Mouse (Mus musculus) embryonic facial prominence, embryonic 13.5 days (tissue): Measurements from ENCODE around the gene Snx15. TPM values are rescaled to one million over a fixed set of nuclear protein-coding genes. Genes with fewer than 3 reads are reported as not detected.
"Not testable (repeated sequence)": the region's sequence is repeated elsewhere in the genome, so short reads cannot be mapped to it uniquely, and the experiment has no call there.

ENCODE experiments used
- ATAC-seq: fragments of 200-750 bp; cut with Nextera tagmentation; 2 replicates; pipeline ENCODE4 v1.8.0; 2017; ENCODE audit warnings: low read depth; ENCODE audit not compliant: insufficient number of reproducible peaks, insufficient read depth, low FRiP score, low TSS enrichment
- H3K27ac ChIP-seq: fragments of 300-500 bp; sonication (generic); 2 replicates; pipeline ENCODE4 v1.5.1; 2015; ENCODE audit warnings: moderate library complexity, mild to moderate bottlenecking, inconsistent platforms
- H3K27me3 ChIP-seq: fragments of 300-500 bp; sonication (generic); 2 replicates; pipeline ENCODE4 v1.6.1; 2015; ENCODE audit warnings: mild to moderate bottlenecking, inconsistent platforms
- H3K36me3 ChIP-seq: fragments of 300-500 bp; sonication (generic); 2 replicates; pipeline ENCODE4 v1.6.1; 2015; ENCODE audit warnings: mild to moderate bottlenecking, inconsistent platforms
- H3K4me1 ChIP-seq: fragments of 300-500 bp; sonication (generic); 2 replicates; pipeline ENCODE4 v1.6.1; 2015; ENCODE audit warnings: inconsistent platforms
- H3K4me2 ChIP-seq: fragments of 300-500 bp; sonication (generic); 2 replicates; pipeline ENCODE4 v1.6.1; 2015; ENCODE audit warnings: moderate library complexity, mild to moderate bottlenecking, inconsistent platforms
- H3K4me3 ChIP-seq: fragments of 300-500 bp; sonication (generic); 2 replicates; pipeline ENCODE4 v1.5.1; 2015; ENCODE audit warnings: mild to moderate bottlenecking, inconsistent platforms
- H3K9ac ChIP-seq: fragments of 300-500 bp; sonication (generic); 2 replicates; pipeline ENCODE4 v1.6.1; 2015; ENCODE audit warnings: mild to moderate bottlenecking, inconsistent platforms
- H3K9me3 ChIP-seq: fragments of 300-500 bp; sonication (generic); 2 replicates; pipeline ENCODE4 v1.6.1; 2016; ENCODE audit warnings: inconsistent platforms
- WGBS: fragments of 180-500 bp; shearing (Covaris S2); methylation state at CpG from one replicate; pipeline ENCODE4 v1.1.7; 2015; ENCODE audit warnings: mixed read lengths; 5-methylcytosine and 5-hydroxymethylcytosine counted together
- polyA plus RNA-seq: library from polyadenylated mRNA; unstranded; fragments of >200 nt; fragmentation: Nextera tagmentation; extraction: Ambion mirVana; gene quantifications from 2 replicates; pipeline ENCODE4 v1.2.1, GENCODE M21; 2015

The Snx15 gene
- polyA plus RNA-seq, 1 experiment from 2014 or later = 38.3 TPM

GRCm38 (mm10) chr19:6139701-6140100 lies 11.6 kb upstream of the Snx15 start:
- H3K27ac ChIP-seq = no peak overlapping the region
- H3K4me3 ChIP-seq = peak overlapping the region; percentile 67
- 93% methylated on average over 6 of the region's 6 CpGs for WGBS
- peak overlapping the region; percentile 86 for H3K9ac ChIP-seq
- H3K9me3 ChIP-seq = no peaks in the 10 kb centered on the region
- peaks cover 10% of the 10 kb centered on the region for H3K4me1 ChIP-seq
- no peaks in the 10 kb centered on the region for H3K27me3 ChIP-seq
- peaks cover 31% of the 10 kb centered on the region for H3K36me3 ChIP-seq
- ATAC-seq = no peak
- peak overlapping the region; percentile 78 for H3K4me2 ChIP-seq

GRCm38 (mm10) chr19:6136397-6136796 lies 8.3 kb upstream of the Snx15 start:
- 85% methylated on average over 3 of the region's 3 CpGs for WGBS

DNA sequence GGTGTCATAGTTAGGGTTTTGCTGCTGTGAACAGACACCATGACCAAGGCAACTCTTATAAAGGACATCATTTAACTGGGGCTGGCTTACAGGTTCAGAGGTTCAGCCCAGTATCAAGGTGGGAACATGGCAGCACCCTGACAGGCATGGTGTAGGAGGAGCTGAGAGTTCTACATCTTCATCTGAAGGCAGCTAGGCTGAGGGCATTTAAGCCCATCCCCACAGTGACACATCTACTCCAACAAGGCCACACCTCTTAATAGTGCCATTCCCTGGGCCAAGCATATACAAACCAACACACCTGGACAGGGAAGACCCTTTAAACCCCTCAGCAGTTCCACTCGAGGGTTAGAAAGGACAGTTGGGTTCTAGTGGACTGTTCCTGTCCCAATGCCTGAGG lies 5.1 kb upstream of the Snx15 start:
- not testable (repeated sequence) for H3K27me3 ChIP-seq, H3K9me3 ChIP-seq, H3K9ac ChIP-seq, H3K4me2 ChIP-seq, H3K4me3 ChIP-seq, H3K4me1 ChIP-seq, H3K27ac ChIP-seq, ATAC-seq
- peaks cover 38% of the 10 kb centered on the region for H3K36me3 ChIP-seq
- WGBS = 55% methylated on average over 1 of the region's 1 CpGs

More at GRCm38 (mm10) chr19:6136397-6136796, 8.3 kb upstream of the Snx15 start:
- Histone ChIP-seq H3K9ac (0 out of 2 replicates have a peak overlapping the region, but pooled peaks have one; percentile 32), H3K4me3 (no peak overlapping the region), H3K9me3 (no peaks in the 10 kb centered on the region), H3K4me1 (peaks cover 10% of the 10 kb centered on the region), H3K27ac (no peak overlapping the region), H3K27me3 (no peaks in the 10 kb centered on the region), H3K4me2 (no peak overlapping the region), H3K36me3 (peaks cover 38% of the 10 kb centered on the region)
- ATAC-seq = no peak

- H3K27ac ChIP-seq = no peak overlapping the region
- peaks cover 6% of the 10 kb centered on the region for H3K4me1 ChIP-seq
- peaks cover 33% of the 10 kb centered on the region for H3K36me3 ChIP-seq
- WGBS = 80% methylated on average over 7 of the region's 7 CpGs
- no peak overlapping the region for H3K9ac ChIP-seq
- no peaks in the 10 kb centered on the region for H3K27me3 ChIP-seq
- no peak overlapping the region for H3K4me3 ChIP-seq
- no peaks in the 10 kb centered on the region for H3K9me3 ChIP-seq
- no peak overlapping the region for H3K4me2 ChIP-seq
- ATAC-seq = no peak
Measured at GRCm38 (mm10) chr19:6132171-6132827, 4.2 kb upstream of the Snx15 start.

- 81% methylated on average over 7 of the region's 7 CpGs for WGBS
- H3K9me3 ChIP-seq, ATAC-seq: not testable (repeated sequence)
Measured at GRCm38 (mm10) chr19:6130414-6131128, 2.5 kb upstream of the Snx15 start.

DNA sequence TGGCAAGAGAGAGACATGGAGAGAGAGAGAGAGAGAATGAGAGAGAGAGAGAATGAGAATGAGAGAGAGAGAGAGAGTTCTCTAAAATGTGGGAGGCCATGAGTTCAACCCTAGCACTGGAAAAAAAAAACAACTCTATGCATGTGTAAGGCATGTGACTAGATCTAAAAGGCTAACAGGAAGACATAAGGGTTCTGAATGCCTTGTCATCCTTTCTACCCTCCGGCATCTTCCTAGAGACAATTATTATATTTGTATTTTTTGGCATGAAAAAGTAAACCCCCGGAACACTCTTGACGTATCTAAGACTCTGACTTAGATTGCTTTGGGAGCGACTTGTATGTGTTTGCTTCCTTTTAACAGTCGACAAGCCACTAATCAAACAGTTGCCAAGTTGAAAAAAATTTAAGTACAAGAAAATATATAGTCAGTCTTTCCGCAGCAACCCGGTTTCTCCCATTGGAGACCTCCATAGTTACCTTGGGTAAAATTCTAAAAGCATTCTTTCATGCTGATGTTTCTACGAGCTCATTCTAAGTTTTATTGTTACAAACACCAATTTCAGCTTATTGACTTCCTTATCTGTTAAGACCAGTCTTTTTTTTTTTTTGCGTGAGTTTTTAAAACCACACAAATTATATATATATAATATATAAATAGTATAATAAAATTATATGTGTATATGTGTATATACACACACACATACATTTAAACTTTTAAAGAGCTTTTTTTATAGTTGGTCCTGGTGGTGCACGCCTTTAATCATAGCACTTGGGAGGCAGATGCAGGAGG lies 1.1 kb downstream of the Snx15 start:
- Histone ChIP-seq H3K27me3 (no peaks in the 10 kb centered on the region), H3K36me3 (peaks cover 9% of the 10 kb centered on the region; the same call in 1 of the 2 replicates), H3K4me1 (peaks cover 16% of the 10 kb centered on the region), H3K27ac (peak overlapping the region; percentile 94), H3K9ac (peak overlapping the region; percentile 74; the same call in 1 of the 2 replicates), H3K4me2 (peak overlapping the region; percentile 61), H3K9me3 (no peaks in the 10 kb centered on the region), H3K4me3 (peak overlapping the region; percentile 59)
- WGBS = 73% methylated on average over 10 of the region's 10 CpGs
- ATAC-seq = no peak

More at GRCm38 (mm10) chr19:6130414-6131128, 2.5 kb upstream of the Snx15 start:
- H3K27ac ChIP-seq, H3K27me3 ChIP-seq, H3K4me2 ChIP-seq, H3K9ac ChIP-seq, H3K4me3 ChIP-seq, H3K4me1 ChIP-seq: not testable (repeated sequence)
- H3K36me3 ChIP-seq = peaks cover 15% of the 10 kb centered on the region

GRCm38 (mm10) chr19:6126289-6126688 lies 1.8 kb downstream of the Snx15 start:
- no peak overlapping the region for H3K4me3 ChIP-seq
- peaks cover 12% of the 10 kb centered on the region for H3K36me3 ChIP-seq
- no peaks in the 10 kb centered on the region for H3K27me3 ChIP-seq
- no peak overlapping the region for H3K4me2 ChIP-seq
- no peak overlapping the region for H3K9ac ChIP-seq
- WGBS = 21% methylated on average over 4 of the region's 4 CpGs
- ATAC-seq = no peak
- no peaks in the 10 kb centered on the region for H3K9me3 ChIP-seq
- peaks cover 16% of the 10 kb centered on the region for H3K4me1 ChIP-seq
- no peak overlapping the region for H3K27ac ChIP-seq

DNA sequence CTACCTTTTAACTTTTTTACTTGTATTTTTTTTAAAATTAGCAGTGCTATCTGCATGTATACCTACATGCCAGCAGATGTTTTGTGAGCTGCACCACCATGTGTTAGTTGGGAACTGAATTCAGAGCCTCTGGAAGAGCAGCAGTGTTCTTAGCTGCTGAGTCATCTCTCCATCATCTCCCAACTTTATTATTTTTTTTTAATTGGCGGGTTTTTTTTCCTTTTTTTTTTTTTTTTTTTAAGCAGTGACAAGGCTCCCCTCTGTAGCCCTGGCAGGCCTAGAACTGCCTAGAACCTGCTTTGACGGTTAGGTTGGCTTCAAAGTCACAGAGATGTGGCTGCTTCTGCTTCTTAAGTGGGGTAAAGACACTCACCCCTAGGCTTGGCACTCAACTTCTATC lies 3.2 kb downstream of the Snx15 start:
- WGBS = 68% methylated on average over 2 of the region's 2 CpGs
- no peak overlapping the region for H3K4me2 ChIP-seq

DNA sequence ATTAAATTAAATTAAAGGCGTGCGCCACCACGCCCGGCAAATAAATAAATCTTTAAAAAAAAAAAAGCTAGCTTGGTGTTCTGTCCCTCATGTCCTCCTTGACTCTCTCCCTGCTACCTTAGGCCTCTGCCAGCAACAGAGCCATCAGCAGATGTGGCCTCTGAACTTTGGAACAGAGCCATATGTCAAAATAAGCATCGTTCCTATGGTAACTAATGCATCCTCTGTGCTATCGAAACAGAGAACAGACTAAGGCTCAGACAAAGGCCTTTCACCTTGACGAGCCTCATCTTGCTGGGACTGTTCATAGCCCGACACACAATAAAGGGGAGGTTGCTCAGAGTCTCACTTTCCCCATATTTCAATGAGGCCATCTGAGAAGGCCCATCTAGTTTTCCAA lies 4.8 kb downstream of the Snx15 start:
- Histone ChIP-seq H3K9ac (no peak overlapping the region), H3K27me3 (no peaks in the 10 kb centered on the region), H3K36me3 (peaks cover 16% of the 10 kb centered on the region), H3K27ac (no peak overlapping the region), H3K4me3 (no peak overlapping the region), H3K4me1 (peaks cover 18% of the 10 kb centered on the region), H3K9me3 (no peaks in the 10 kb centered on the region), H3K4me2 (no peak overlapping the region)
- no peak for ATAC-seq
- WGBS = 49% methylated on average over 8 of the region's 8 CpGs

More for the DNA sequence above, 3.2 kb downstream of the Snx15 start:
- no peak overlapping the region for H3K27ac ChIP-seq
- no peak for ATAC-seq
- no peak overlapping the region for H3K9ac ChIP-seq
- H3K9me3 ChIP-seq = no peaks in the 10 kb centered on the region
- no peak overlapping the region for H3K4me3 ChIP-seq
- H3K4me1 ChIP-seq = peaks cover 16% of the 10 kb centered on the region
- no peaks in the 10 kb centered on the region for H3K27me3 ChIP-seq
- H3K36me3 ChIP-seq = peaks cover 16% of the 10 kb centered on the region

GRCm38 (mm10) chr19:6121761-6122160 lies 6.3 kb downstream of the Snx15 start:
- no peak overlapping the region for H3K4me3 ChIP-seq
- no peak overlapping the region for H3K27ac ChIP-seq
- WGBS = 39% methylated on average over 19 of the region's 19 CpGs
- H3K9ac ChIP-seq = 0 out of 2 replicates have a peak overlapping the region, but pooled peaks have one; percentile 27
- peaks cover 16% of the 10 kb centered on the region for H3K36me3 ChIP-seq
- ATAC-seq = no peak
- H3K4me2 ChIP-seq = no peak overlapping the region; the same call in 1 of the 2 replicates
- no peaks in the 10 kb centered on the region for H3K27me3 ChIP-seq
- no peaks in the 10 kb centered on the region for H3K9me3 ChIP-seq
- H3K4me1 ChIP-seq = peaks cover 21% of the 10 kb centered on the region

DNA sequence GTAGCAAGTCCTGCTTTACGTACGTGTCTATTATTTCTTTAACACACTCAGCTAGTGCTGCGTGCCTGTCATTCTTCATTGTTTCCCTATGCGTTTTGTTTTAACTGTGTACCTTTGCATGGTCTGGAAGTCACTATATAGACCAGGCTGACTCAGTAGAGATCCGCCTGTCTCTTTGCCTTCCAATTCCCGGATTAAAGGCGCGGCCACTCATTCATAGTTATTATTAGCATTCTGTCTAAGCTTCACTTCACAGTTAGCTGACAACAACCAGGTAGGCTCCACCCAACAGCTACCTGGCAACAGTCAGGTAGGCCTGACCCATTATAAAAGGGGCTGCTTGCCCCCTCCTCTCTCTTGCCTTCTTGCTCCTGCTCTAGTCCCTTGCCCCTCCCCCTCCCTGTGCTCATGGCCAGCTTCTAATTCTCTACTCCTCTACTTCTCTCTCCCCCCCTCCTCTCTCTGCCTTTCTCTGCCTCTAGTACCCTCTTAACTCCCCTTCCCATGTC lies 9.4 kb downstream of the Snx15 start:
- peaks cover 40% of the 10 kb centered on the region for H3K36me3 ChIP-seq
- H3K9me3 ChIP-seq = no peaks in the 10 kb centered on the region
- H3K4me1 ChIP-seq = peaks cover 24% of the 10 kb centered on the region
- peak; percentile 17; the same call in 1 of the 2 replicates for ATAC-seq
- peak overlapping the region; percentile 96 for H3K27ac ChIP-seq
- under 1% methylated on average over 8 of the region's 8 CpGs for WGBS
- peak overlapping the region; percentile 89 for H3K4me2 ChIP-seq
- H3K9ac ChIP-seq = peak overlapping the region; percentile 91
- H3K27me3 ChIP-seq = no peaks in the 10 kb centered on the region
- H3K4me3 ChIP-seq = peak overlapping the region; percentile 94
